Mouse (Mus musculus): Measurements from ENCODE around the gene Efna2. TPM values are rescaled to one million over a fixed set of nuclear protein-coding genes. Genes with fewer than 3 reads are reported as not detected.

Efna2 gene
- total and polyA plus RNA-seq, 3 experiments, result 0.23 to 1.5 (median 0.86) TPM

GRCm38 (mm10) chr10:80151211-80152034 lies 27.9 kb upstream of the Efna2 start:
- DNase-seq (ENCODE audit: extremely low read depth), result no peak
- H3K36me3 ChIP-seq (replicated peaks in 1 of 2; ENCODE audit: control insufficient read depth in 1 of 2, insufficient read depth in 1 of 2, low read length in 1 of 2), result peaks cover 37 to 49% of the 10 kb centered on the region in 2 experiments
- H3K79me2 ChIP-seq (replicated peaks; ENCODE audit: control insufficient read depth, extremely low read depth, insufficient read depth, poor library complexity, severe bottlenecking), result peaks cover 15% of the 10 kb centered on the region
- peak; percentile 67 for TF ChIP-seq TCF12 (IDR thresholded peaks at IDR 0.05; ENCODE audit: low read depth, low read length)
- no peak for TF ChIP-seq JUND (conservative IDR thresholded peaks at IDR 0.05; ENCODE audit: low read depth, low read length)
- TF ChIP-seq NELFE (IDR thresholded peaks at IDR 0.05; ENCODE audit: low read depth, low read length), result 0 out of 2 replicates have a peak, but pooled peaks have one; percentile 13
- no peak for TF ChIP-seq ZKSCAN1 (IDR thresholded peaks at IDR 0.05; ENCODE audit: borderline replicate concordance, low read depth, low read length)
- TF ChIP-seq E2F4 (IDR thresholded peaks at IDR 0.05; ENCODE audit: insufficient replicate concordance, low read depth, low read length), result no peak
- no peak for TF ChIP-seq MYC (IDR thresholded peaks at IDR 0.05; ENCODE audit: low read depth, low read length)
- 0 out of 2 replicates have a peak, but pooled peaks have one; percentile 10 for TF ChIP-seq MAX (IDR thresholded peaks at IDR 0.05; ENCODE audit: low read length)
- TF ChIP-seq IRF4 (IDR thresholded peaks at IDR 0.05; ENCODE audit: low read depth, low read length), result 0 out of 2 replicates have a peak, but pooled peaks have one; percentile 34
- TF ChIP-seq ZMIZ1 (IDR thresholded peaks at IDR 0.05; ENCODE audit: low read depth, low read length), result 0 out of 2 replicates have a peak, but pooled peaks have one; percentile 27
- TF ChIP-seq CHD2 (IDR thresholded peaks at IDR 0.05; ENCODE audit: low read length), result peak; percentile 21; the same call in 1 of the 2 replicates
- no peak for TF ChIP-seq POLR2A (IDR thresholded peaks at IDR 0.05; ENCODE audit: low read depth, low read length)
- no peak for TF ChIP-seq CHD1 (IDR thresholded peaks at IDR 0.05; ENCODE audit: low read depth, low read length)
- peak; percentile 58 for TF ChIP-seq USF1 (IDR thresholded peaks at IDR 0.05; ENCODE audit: low read depth, low read length)
- TF ChIP-seq EP300 (IDR thresholded peaks at IDR 0.05; ENCODE audit: low read length), result no peak
- no peak for TF ChIP-seq ZC3H11A (IDR thresholded peaks at IDR 0.05; ENCODE audit: low read depth, low read length)
- TF ChIP-seq SIN3A (IDR thresholded peaks at IDR 0.05; ENCODE audit: low read length), result peak; percentile 5
- TF ChIP-seq BHLHE40 (IDR thresholded peaks at IDR 0.05; ENCODE audit: low read depth, low read length), result peak; percentile 46; the same call in 1 of the 2 replicates
- TF ChIP-seq ETS1 (conservative IDR thresholded peaks at IDR 0.05; ENCODE audit: low read depth, low read length), result peak; percentile 55
- no peak for TF ChIP-seq POLR2AphosphoS2 (IDR thresholded peaks at IDR 0.05; ENCODE audit: low read depth, low read length)
- TF ChIP-seq HCFC1 (IDR thresholded peaks at IDR 0.05; ENCODE audit: low read depth, low read length), result no peak
- TF ChIP-seq KAT2A (IDR thresholded peaks at IDR 0.05; ENCODE audit: insufficient replicate concordance, low read length), result no peak
- no peak for TF ChIP-seq GABPA (IDR thresholded peaks at IDR 0.05; ENCODE audit: insufficient replicate concordance, low read depth, low read length)
- TF ChIP-seq SMC3 (IDR thresholded peaks at IDR 0.05; ENCODE audit: low read depth, low read length), result no peak
- TF ChIP-seq RAD21 (IDR thresholded peaks at IDR 0.05; ENCODE audit: low read depth, low read length), result no peak
- TF ChIP-seq MAZ (IDR thresholded peaks at IDR 0.05; ENCODE audit: low read depth, low read length), result no peak; the same call in 1 of the 2 replicates
- TF ChIP-seq ELF1 (IDR thresholded peaks at IDR 0.05; ENCODE audit: low read depth, low read length), result peak; percentile 66
- no peak; the same call in 1 of the 2 replicates for TF ChIP-seq USF2 (conservative IDR thresholded peaks at IDR 0.05; ENCODE audit: low read depth, low read length)
- no peak for TF ChIP-seq JUN (IDR thresholded peaks at IDR 0.05; ENCODE audit: insufficient read depth, low read depth, low read length)
- TF ChIP-seq CTCF (conservative IDR thresholded peaks at IDR 0.05 in 1 of 2, IDR thresholded peaks at IDR 0.05 in 1 of 2; ENCODE audit: low read depth in 2 of 2, low read length in 2 of 2), result no peak
- 0 out of 2 replicates have a peak, but pooled peaks have one; percentile 24 for TF ChIP-seq MXI1 (IDR thresholded peaks at IDR 0.05; ENCODE audit: low read depth, low read length)
- TF ChIP-seq MAFK (IDR thresholded peaks at IDR 0.05; ENCODE audit: insufficient replicate concordance, low read length), result no peak
- no peak for TF ChIP-seq NRF1 (IDR thresholded peaks at IDR 0.05; ENCODE audit: low read depth, low read length)
- TF ChIP-seq RCOR1 (conservative IDR thresholded peaks at IDR 0.05; ENCODE audit: low read depth, low read length), result no peak
- TF ChIP-seq MEF2A (IDR thresholded peaks at IDR 0.05; ENCODE audit: borderline replicate concordance, low read depth, low read length), result peak; percentile 7
- no peak for TF ChIP-seq PAX5 (IDR thresholded peaks at IDR 0.05; ENCODE audit: low read length)
- no peak for TF ChIP-seq TBP (conservative IDR thresholded peaks at IDR 0.05; ENCODE audit: low read depth, low read length)
- no peak for TF ChIP-seq ZNF384 (IDR thresholded peaks at IDR 0.05; ENCODE audit: low read depth, low read length)
- TF ChIP-seq UBTF (IDR thresholded peaks at IDR 0.05; ENCODE audit: low read depth, low read length), result peak; percentile 32; the same call in 1 of the 2 replicates
- H3K9ac ChIP-seq (ENCODE audit: insufficient read depth, low read depth), result peak overlapping the region; percentile 95
- H3K4me2 ChIP-seq (ENCODE audit: insufficient read depth, low read depth, poor library complexity, severe bottlenecking), result peak overlapping the region; percentile 67
- H3K27me3 ChIP-seq (replicated peaks), result no peaks in the 10 kb centered on the region
- in situ Hi-C loops (cut with MboI; ENCODE audit: low pct_ligation_motif_present, low pct_unique_long_range_greater_than_20kb, low sequenced_read_pairs), result no loop called here
- peak overlapping the region; percentile 96 for H3K27ac ChIP-seq (ENCODE audit: insufficient read depth, low read depth)
- peaks cover 28 to 52% of the 10 kb centered on the region in 2 experiments for H3K4me1 ChIP-seq (ENCODE audit: control insufficient read depth in 1 of 2, insufficient read depth in 2 of 2)
- no peaks in the 10 kb centered on the region for H3K9me3 ChIP-seq (replicated peaks; ENCODE audit: low read length)
- dilution Hi-C loops (cut with MboI; ENCODE audit: extremely low pct_ligation_motif_present, extremely low pct_unique_long_range_greater_than_20kb, low sequenced_read_pairs), result no loop called here
- peak overlapping the region; percentile 81 to 84 (median 82) for H3K4me3 ChIP-seq (replicated peaks in 1 of 3; ENCODE audit: low read depth in 2 of 3, low read length in 2 of 3, poor library complexity in 1 of 3)

All from CH12.LX (cell line).